Mouse (Mus musculus): ENCODE results near the gene Tbl1xr1.

The Tbl1xr1 gene

GRCm38 (mm10) chr3:22204186-22204585 lies 127.7 kb downstream of the Tbl1xr1 start:
- no peak for DNase-seq (ENCODE audit: low read depth)

- DNase-seq (ENCODE audit: low read depth): no peak
These were observed 145.1 kb downstream of the Tbl1xr1 start for GRCm38 (mm10) chr3:22221557-22221956.

- no peak for DNase-seq (ENCODE audit: low read depth)
These were observed 145.9 kb downstream of the Tbl1xr1 start for GRCm38 (mm10) chr3:22222351-22222750.

GRCm38 (mm10) chr3:22223023-22223422 lies 146.6 kb downstream of the Tbl1xr1 start:
- no peak for DNase-seq (ENCODE audit: low read depth)

GRCm38 (mm10) chr3:22228052-22228451 lies 151.6 kb downstream of the Tbl1xr1 start:
- DNase-seq (ENCODE audit: low read depth): no peak

- no peak for DNase-seq (ENCODE audit: low read depth)
These were observed 154.2 kb downstream of the Tbl1xr1 start for GRCm38 (mm10) chr3:22230635-22231034.

GRCm38 (mm10) chr3:22238106-22238900 lies 161.9 kb downstream of the Tbl1xr1 start:
- DNase-seq (ENCODE audit: low read depth): no peak

All from NIH3T3 (cell line).